Mouse (Mus musculus) left cerebral cortex, adult 2 months (tissue): ENCODE data around the gene Ryk. TPM values are rescaled to one million over a fixed set of nuclear protein-coding genes. Genes with fewer than 3 reads are reported as not detected.
A peak's percentile ranks its signal among the peaks of the same experiment; 100 is the strongest.

ENCODE experiments used
- DNase-seq, 2 experiments: peaks; one replicate each; pipeline ENCODE4 v3.0.0; 2021 to 2022; ENCODE audit warnings: low spot score in 2 of 2, mixed read lengths in 1 of 2; ENCODE audit errors: extremely low spot score in 1 of 2
- H3K27ac ChIP-seq: fragments of 200-600 bp; 2 replicates; pipeline ENCODE4 v1.8.1; 2022
- H3K4me3 ChIP-seq: fragments of 200-600 bp; 2 replicates; pipeline ENCODE4 v1.8.1; 2022
- CTCF ChIP-seq: fragments of 200-600 bp; IDR thresholded peaks from 2 replicates; pipeline ENCODE4 v1.8.1; 2022; ENCODE audit warnings: antibody characterized with exemption, mild to moderate bottlenecking, moderate library complexity
- intact Hi-C: fragments of 180-260 bp; cut with DNase I; formaldehyde crosslinking; loops from one replicate; pipeline ENCODE4 v1.15.1; 2025
- total RNA-seq, 2 experiments: library from RNA; stranded (reverse); gene quantifications; 2 replicates each; pipeline ENCODE4 v1.2.3; 2021

The Ryk gene
- total RNA-seq, 2 experiments from 2014 or later = 35.4 to 42.5 TPM

DNA sequence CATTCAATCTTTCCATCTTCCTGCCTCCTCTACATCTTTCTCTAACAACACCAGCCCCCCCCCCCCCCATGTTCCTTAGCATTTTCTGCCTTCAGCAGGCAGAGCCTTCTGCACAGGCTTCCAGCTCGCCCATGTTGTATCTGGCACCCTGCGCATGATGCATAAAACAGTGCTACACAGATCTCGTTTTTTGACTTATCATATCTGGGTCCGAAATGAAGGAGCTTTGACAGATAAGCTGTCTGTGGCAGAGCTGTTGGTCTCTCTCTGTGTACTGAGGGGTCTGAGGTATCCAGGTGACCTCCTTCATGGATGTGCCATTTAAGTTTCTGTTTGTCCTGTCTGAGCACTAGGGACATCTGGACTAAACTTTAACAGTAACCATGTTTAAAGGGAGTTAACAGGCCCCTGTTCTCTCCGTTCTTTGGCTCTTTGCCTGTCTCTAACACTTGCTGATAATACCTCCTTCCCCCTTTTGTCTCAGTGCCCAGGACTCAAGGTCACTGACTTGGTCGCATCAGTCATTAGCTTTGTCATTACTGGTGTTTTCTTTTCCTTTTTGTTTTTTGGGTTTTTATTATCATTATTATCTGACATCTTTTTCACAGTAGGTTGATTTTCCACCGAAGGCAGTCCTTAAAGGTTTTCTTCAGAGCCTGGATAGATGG, 26.2 kb downstream of the Ryk start:
- no peak overlapping the region for H3K27ac ChIP-seq
- DNase-seq = no peak
- H3K4me3 ChIP-seq = no peak overlapping the region
- intact Hi-C loops = no loop called here
- TF ChIP-seq CTCF = no peak

DNA sequence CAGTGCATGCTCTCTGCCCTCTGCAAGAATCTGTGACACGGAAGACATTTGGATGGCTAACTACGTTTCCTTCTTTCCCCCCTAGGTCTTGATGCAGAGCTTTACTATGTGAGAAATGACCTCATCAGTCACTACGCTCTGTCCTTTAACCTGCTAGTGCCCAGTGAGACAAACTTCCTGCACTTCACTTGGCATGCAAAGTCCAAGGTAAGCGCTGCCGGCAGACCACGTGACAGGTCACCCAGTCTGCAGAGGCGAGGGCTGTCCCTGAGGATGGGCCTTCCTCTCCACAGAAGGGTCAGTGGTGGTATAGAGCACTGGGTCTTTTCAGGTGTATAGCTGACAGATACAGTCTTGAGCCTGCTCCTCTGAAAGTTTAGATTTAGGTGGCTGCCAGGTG, 27.1 kb downstream of the Ryk start:
- no peak overlapping the region for H3K27ac ChIP-seq
- intact Hi-C loops = no loop called here
- TF ChIP-seq CTCF = no peak
- no peak overlapping the region for H3K4me3 ChIP-seq
- DNase-seq = no peak

DNA sequence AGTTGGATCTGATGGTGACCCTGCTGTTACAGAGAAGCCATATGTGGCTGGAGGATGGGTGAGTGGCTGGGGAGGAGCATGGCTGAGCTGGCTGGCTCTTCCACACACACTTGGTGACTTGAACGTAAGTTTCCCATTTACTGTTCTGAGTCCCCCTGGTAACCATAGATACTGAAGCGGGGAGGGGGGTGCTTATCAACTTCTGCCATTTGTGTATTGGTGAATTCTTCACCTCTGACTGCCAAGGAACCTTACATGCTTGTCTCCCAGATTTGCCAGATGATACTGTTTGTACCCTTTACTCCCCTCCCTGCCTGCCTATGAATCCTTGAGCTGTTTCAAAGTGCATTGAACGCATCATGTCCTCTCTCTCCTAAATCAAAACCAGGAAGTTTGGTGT, 27.5 kb downstream of the Ryk start:
- Histone ChIP-seq H3K27ac (no peak overlapping the region), H3K4me3 (no peak overlapping the region)
- intact Hi-C loops = no loop called here
- no peak for DNase-seq
- TF ChIP-seq CTCF = no peak

DNA sequence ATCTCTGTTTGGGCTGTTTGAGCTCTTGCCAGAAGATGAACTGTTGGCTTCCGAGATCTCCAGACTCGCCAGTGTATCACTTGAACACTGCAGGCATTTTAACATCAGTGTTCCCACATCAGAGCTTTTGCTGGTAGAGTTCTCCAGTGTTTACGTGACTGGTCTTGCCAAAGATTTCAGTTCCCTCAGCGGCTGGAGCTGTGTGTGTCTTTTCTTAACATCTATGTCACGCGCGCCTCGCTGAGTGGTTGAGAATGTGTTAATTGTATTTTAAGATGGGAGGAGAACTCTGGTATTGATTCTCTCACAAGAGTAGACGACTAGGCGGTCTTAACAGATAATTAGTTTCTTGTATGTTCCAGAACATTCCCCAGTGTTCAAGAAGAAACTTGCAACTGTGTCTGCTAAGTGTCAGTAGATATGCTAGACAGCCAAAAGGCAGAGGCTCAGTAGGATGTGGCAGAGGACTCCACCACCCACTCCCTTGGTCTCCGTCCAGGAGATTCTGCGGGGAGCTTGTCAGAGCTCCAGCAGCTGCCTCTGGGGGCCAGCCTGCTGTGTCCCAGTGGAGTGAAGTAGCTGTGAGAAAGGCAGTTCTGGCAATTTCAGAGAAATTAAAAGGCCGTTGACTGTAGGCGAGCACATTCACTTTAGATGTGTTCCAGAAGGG, 29.3 kb downstream of the Ryk start:
- Histone ChIP-seq H3K27ac (0 out of 2 replicates have a peak overlapping the region, but pooled peaks have one; percentile 6), H3K4me3 (no peak overlapping the region)
- peak; percentile 81 to 89 for DNase-seq
- intact Hi-C loops = loop anchor here (2.0 kb wide), 1 partner anchor 29 kb away; the partner anchor contains the start of gene Ryk
- no peak for TF ChIP-seq CTCF

DNA sequence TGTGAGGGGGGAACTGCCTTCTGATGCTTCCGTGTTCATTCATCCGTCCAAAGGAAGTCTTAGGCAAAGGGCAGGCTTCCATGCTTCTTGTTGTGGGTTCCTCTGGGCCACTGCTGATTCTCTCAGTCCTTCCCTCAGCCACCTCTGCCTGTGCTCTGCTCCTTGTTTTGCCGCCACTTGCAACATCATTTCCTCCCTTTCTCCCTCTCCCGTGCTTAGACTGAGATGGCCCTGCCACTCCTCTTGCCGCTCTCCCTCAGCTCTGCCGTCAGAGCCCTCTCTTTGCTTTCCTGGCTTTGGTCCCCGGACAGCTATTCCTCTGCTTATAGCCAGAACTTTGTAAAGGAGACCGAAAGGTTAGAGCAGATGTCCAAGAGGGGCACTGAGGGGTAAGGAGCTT, 30.2 kb downstream of the Ryk start:
- TF ChIP-seq CTCF = no peak

DNA sequence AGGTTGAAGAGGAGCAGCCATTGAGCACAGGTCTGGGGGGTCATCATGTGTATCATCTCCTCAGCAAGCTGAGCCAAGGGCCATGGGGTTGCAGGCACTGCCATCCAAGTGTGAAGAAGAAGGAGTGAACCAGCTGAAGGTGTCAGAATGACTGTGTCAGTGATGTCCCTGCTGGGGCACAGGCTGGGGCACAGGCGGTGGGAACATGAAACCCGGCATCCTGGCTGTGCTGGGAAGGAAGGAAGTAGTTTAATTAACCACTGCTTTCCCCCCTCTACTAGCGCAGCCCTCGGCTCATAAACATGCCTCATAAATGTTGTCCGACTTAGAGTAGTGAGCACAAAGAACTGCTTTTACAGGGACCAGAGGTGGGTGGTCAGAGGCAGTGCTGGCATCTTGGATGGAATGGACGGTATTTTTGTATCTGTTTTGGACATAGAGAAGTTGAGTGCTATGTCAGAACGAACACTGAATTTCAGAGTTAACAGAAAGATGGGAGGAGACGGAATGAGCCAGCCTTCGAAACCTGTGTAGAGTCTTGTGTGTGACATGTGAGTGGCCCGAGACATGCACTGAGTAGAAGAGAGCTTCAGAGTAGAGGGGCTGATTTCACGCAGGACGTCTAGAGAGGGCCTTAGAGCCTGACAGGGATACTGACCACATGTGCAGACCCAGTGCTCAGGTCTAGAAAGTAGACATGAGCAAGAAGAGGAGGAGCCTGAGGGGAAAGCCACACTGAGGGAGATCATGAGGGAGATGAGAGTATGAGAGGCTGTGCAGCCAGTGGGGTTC, 31.4 kb downstream of the Ryk start:
- Histone ChIP-seq H3K27ac (no peak overlapping the region), H3K4me3 (no peak overlapping the region)
- no peak for DNase-seq
- TF ChIP-seq CTCF = no peak
- intact Hi-C loops = loop anchor here (2.0 kb wide), 4 partner anchors 31 to 229 kb away; partner anchors contain the start of gene Ryk

More for the DNA sequence above, 30.2 kb downstream of the Ryk start:
- intact Hi-C loops = loop anchor here (2.0 kb wide), 1 partner anchor 30 kb away; the partner anchor contains the start of gene Ryk
- no peak overlapping the region for H3K4me3 ChIP-seq
- no peak overlapping the region for H3K27ac ChIP-seq
- DNase-seq = no peak

DNA sequence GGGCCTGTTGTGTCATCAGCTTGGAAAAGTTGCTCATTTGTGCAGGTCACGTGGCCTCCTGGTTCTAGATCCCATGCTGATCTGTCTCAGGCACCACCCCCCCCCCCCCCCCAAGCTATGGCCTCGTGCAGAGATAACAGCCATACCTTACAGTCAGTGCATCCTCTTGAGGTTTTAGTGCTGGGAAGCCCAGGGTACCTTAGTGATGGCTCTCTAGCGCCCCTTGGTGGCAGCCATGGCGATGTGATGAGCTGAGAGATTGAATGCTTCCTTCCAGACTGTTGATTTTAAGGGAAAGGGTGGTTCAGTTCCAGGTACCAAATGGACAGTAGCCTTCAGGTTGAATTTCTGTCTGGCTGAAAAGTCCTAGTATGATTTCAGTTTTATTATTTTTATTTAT, 32.2 kb downstream of the Ryk start:
- no peak overlapping the region for H3K27ac ChIP-seq
- intact Hi-C loops = loop anchor here (2.0 kb wide), 3 partner anchors 82 to 230 kb away; no protein-coding TSS in a partner anchor
- H3K4me3 ChIP-seq = no peak overlapping the region
- TF ChIP-seq CTCF = peak; percentile 81
- DNase-seq = peak; percentile 77 to 82

DNA sequence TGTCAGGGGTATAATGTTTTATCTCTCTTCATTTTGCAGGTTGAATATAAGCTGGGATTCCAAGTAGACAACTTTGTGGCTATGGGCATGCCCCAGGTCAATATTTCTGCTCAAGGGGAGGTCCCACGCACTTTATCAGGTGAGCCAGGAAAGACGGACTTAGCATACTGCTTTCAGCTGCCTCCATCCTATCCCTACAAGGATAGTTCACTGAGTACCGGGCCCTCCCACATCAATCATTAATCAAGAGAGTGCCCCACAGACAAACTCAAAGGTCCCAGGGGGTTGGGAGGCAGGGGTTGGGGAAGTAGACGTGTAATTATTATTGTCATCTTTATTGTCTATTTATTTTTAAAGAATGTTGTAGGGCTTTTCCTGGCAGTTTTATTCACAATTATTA, 32.8 kb downstream of the Ryk start:
- intact Hi-C loops = loop anchor here (2.0 kb wide), 3 partner anchors 83 to 231 kb away; no protein-coding TSS in a partner anchor
- DNase-seq = no peak
- Histone ChIP-seq H3K27ac (no peak overlapping the region), H3K4me3 (no peak overlapping the region)
- TF ChIP-seq CTCF = no peak

DNA sequence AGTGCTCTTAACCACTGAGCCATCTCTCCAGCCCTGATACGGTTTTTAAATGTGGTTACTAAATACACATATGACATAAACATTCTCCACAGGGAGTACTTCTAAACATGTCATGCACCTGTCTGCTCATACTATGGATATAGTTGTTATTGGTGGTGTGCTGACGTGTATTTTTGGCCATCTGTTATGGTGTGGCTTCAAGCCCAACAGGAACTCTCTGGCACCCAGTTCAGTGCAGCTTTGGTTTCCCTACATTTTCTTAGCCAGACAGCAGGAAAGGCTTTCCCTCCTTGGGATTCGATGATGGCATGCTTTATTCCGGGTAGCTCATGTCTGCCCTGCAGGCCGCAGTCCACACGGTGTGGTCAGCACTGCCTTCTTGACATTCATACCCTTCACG, 33.7 kb downstream of the Ryk start:
- Histone ChIP-seq H3K4me3 (no peak overlapping the region), H3K27ac (no peak overlapping the region)
- intact Hi-C loops = no loop called here
- DNase-seq = no peak
- no peak for TF ChIP-seq CTCF

DNA sequence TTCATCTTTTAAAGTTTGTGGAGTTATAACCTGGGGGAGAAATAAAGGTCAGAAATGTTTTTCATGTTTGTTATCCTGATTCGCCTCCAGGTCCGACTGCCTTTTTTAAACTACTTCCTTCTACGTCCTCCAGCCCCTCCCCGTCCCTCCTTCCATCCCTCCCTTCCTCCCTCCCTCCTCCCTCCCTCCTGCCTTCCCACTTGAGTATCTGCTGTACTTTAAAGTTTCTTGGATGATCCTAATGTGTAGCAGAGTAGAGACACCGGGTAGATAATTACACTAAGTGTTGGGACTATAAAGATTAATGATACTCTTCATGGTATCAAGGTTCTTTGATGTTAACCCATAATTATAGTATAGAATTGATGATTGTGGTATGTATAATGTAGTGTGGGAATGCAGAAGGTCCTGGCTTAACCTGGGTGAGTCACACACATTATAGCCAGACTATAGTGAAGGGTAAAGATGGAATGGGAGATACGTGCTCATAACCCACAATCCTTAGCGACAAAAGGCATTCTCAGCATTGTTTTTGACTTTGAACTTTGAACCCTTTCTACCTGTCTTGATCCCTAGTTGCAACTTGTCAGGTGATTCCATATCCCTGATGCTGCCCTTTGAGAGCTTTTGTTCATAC, 41.5 kb downstream of the Ryk start:
- H3K4me3 ChIP-seq = no peak overlapping the region
- no peak for DNase-seq
- TF ChIP-seq CTCF = no peak
- H3K27ac ChIP-seq = no peak overlapping the region
- intact Hi-C loops = no loop called here

DNA sequence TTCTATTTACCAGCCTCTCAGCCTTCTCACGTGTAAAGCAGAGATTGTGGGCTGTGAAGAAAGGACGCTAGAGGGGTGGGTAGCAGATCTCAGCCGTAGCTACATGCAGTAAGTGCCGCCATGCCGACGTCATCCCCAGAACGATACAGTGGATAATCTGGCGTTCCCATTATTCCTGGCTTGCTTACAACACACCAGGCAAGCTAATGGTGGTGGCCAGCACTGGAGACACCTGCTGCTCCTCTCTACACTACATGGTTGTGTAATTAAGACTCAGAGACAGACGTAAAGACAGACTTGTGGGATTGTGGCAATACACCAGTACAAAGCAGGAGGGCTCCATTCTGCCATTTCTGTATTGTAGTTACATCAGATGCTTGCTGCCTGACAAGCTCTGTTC, 43.2 kb downstream of the Ryk start:
- no peak for TF ChIP-seq CTCF
- H3K4me3 ChIP-seq = no peak overlapping the region
- intact Hi-C loops = no loop called here
- no peak for DNase-seq
- no peak overlapping the region for H3K27ac ChIP-seq
